Mouse (Mus musculus) embryonic facial prominence, embryonic 10.5 days (tissue): ENCODE measurements around the gene Znrf4. TPM values are rescaled to one million over a fixed set of nuclear protein-coding genes. Genes with fewer than 3 reads are reported as not detected.
A peak's percentile ranks its signal among the peaks of the same experiment; 100 is the strongest.
"Not testable (repeated sequence)": the region's sequence is repeated elsewhere in the genome, so short reads cannot be mapped to it uniquely, and the experiment has no call there.

Experiments
- DNase-seq: peaks from one replicate; pipeline ENCODE4 v3.0.0-alpha.2; 2017; ENCODE audit warnings: low spot score
- H3K27ac ChIP-seq: fragments of 300-500 bp; sonication (generic); replicated peaks from 2 replicates; pipeline ENCODE4 v1.5.1; 2016; ENCODE audit warnings: mild to moderate bottlenecking
- H3K27me3 ChIP-seq: fragments of 300-500 bp; sonication (generic); replicated peaks from 2 replicates; pipeline ENCODE4 v1.6.1; 2016; ENCODE audit warnings: low read depth, mild to moderate bottlenecking; ENCODE audit not compliant: poor library complexity, severe bottlenecking
- H3K36me3 ChIP-seq: fragments of 300-500 bp; sonication (generic); replicated peaks from 2 replicates; pipeline ENCODE4 v1.6.1; 2016; ENCODE audit warnings: mild to moderate bottlenecking, moderate library complexity
- H3K4me1 ChIP-seq: fragments of 300-500 bp; sonication (generic); 2 replicates; pipeline ENCODE4 v1.6.1; 2016
- H3K4me3 ChIP-seq: fragments of 300-500 bp; sonication (generic); 2 replicates; pipeline ENCODE4 v1.5.1; 2016; ENCODE audit warnings: mild to moderate bottlenecking, moderate library complexity
- H3K9me3 ChIP-seq: fragments of 300-500 bp; sonication (generic); 2 replicates; pipeline ENCODE4 v1.6.1; 2016; ENCODE audit warnings: mild to moderate bottlenecking
- WGBS: fragments of 180-500 bp; shearing (Covaris S2); methylation state at CpG from one replicate; pipeline ENCODE4 v1.1.7; 2016; 5-methylcytosine and 5-hydroxymethylcytosine counted together
- polyA plus RNA-seq: library from polyadenylated mRNA; unstranded; fragments of >200 nt; fragmentation: Nextera tagmentation; extraction: Ambion mirVana; gene quantifications from 2 replicates; pipeline ENCODE4 v1.2.1, GENCODE M21; 2016

Gene Znrf4
- polyA plus RNA-seq, 1 experiment from 2014 or later, result not detected

GRCm38 (mm10) chr17:56502526-56502925 is 9.7 kb downstream of the Znrf4 start:
- H3K4me1 ChIP-seq, result peaks cover 20% of the 10 kb centered on the region
- no peaks in the 10 kb centered on the region for H3K36me3 ChIP-seq
- 39% methylated on average over 9 of the region's 9 CpGs for WGBS
- peaks cover 20% of the 10 kb centered on the region; the same call in 1 of the 2 replicates for H3K9me3 ChIP-seq
- H3K27me3 ChIP-seq, result peaks cover 8% of the 10 kb centered on the region; the same call in 1 of the 2 replicates
- H3K27ac ChIP-seq, result no peak overlapping the region
- no peak overlapping the region for H3K4me3 ChIP-seq
- no peak for DNase-seq

- peaks cover 13% of the 10 kb centered on the region for H3K4me1 ChIP-seq
- peaks cover 26% of the 10 kb centered on the region for H3K9me3 ChIP-seq
- H3K27me3 ChIP-seq, H3K36me3 ChIP-seq, DNase-seq, H3K4me3 ChIP-seq, H3K27ac ChIP-seq: not testable (repeated sequence)
- WGBS, result 52% methylated on average over 2 of the region's 2 CpGs
These were observed 10.4 kb downstream of the Znrf4 start for GRCm38 (mm10) chr17:56501635-56502400.

- Histone ChIP-seq H3K27me3 (no peaks in the 10 kb centered on the region), H3K9me3 (peaks cover 41% of the 10 kb centered on the region), H3K27ac (no peak overlapping the region), H3K4me1 (no peaks in the 10 kb centered on the region), H3K36me3 (no peaks in the 10 kb centered on the region), H3K4me3 (no peak overlapping the region)
- 82% methylated on average over 5 of the region's 5 CpGs for WGBS
- DNase-seq, result no peak
These were observed 13.0 kb downstream of the Znrf4 start for GRCm38 (mm10) chr17:56499229-56499628.

DNA sequence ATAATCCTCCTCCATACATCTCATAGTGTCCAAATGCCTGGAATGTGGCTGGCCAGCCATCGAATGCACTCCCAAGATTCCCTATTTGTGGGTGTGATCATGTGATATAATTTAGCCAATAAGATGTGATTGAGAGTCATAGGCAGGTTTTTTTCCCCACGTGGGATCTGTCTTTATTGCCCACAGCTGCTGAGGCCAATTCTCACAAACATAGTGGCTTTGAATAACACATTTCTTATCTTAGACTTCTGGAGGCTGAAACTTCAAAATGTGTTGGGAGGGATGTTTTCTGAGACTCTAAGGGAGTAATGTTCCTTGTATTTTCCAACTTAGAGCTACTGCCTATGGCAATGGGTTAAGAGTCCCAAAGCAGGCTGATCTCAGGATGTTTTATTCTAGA is 17.8 kb downstream of the Znrf4 start:
- 71% methylated on average over 2 of the region's 2 CpGs for WGBS
- Histone ChIP-seq H3K27ac (no peak overlapping the region), H3K4me1 (no peaks in the 10 kb centered on the region), H3K9me3 (peaks cover 75% of the 10 kb centered on the region), H3K36me3 (no peaks in the 10 kb centered on the region), H3K27me3 (no peaks in the 10 kb centered on the region), H3K4me3 (no peak overlapping the region)
- no peak for DNase-seq

GRCm38 (mm10) chr17:56493841-56494240 is 18.4 kb downstream of the Znrf4 start:
- DNase-seq, result no peak
- H3K9me3 ChIP-seq, result peaks cover 75% of the 10 kb centered on the region
- 88% methylated on average over 2 of the region's 2 CpGs for WGBS
- no peaks in the 10 kb centered on the region for H3K36me3 ChIP-seq
- no peaks in the 10 kb centered on the region for H3K27me3 ChIP-seq
- H3K4me1 ChIP-seq, result peaks cover 1% of the 10 kb centered on the region
- H3K4me3 ChIP-seq, result no peak overlapping the region
- H3K27ac ChIP-seq, result no peak overlapping the region

DNA sequence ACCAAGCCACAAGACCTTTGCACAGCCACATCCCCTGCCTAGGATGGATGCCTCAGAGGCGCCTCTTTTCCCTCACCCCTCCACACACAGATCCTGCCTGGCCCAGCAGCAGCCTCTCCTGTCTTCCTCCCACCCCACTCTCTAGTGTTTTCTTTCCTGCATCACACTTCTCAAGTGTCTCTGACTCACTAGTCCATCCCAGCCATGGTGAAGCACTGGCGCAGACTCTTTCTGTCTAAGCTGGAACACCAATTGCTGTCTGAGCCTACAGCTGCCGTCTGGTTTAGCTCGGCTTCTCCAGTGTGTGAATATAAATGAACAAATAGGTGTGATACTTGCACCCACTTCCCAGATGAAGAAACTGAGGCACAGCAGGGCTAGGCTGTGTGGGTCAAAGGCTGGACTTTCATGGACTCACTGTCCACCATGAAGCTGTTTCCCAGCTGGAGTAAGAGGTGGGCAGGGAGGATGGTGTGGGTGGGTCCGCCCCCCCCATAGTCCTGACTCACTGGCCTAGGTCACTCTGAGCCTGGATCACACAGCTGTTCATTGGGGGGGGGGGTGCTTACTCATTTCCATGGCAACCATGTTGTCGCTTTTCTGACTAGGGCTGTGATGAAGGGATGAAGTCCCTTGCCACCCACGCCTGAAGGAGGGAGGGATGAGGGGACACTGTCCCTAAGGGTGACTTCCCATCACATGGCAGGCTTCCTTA is 21.6 kb downstream of the Znrf4 start:
- H3K27ac ChIP-seq, result no peak overlapping the region; the same call in 1 of the 2 replicates
- peaks cover 51% of the 10 kb centered on the region for H3K9me3 ChIP-seq
- peaks cover 25% of the 10 kb centered on the region for H3K4me1 ChIP-seq
- H3K4me3 ChIP-seq, result no peak overlapping the region
- DNase-seq, result no peak
- H3K36me3 ChIP-seq, result no peaks in the 10 kb centered on the region
- no peaks in the 10 kb centered on the region for H3K27me3 ChIP-seq
- 85% methylated on average over 7 of the region's 7 CpGs for WGBS

- 7% methylated on average over 12 of the region's 12 CpGs for WGBS
- Histone ChIP-seq H3K4me3 (peak overlapping the region; percentile 38), H3K36me3 (no peaks in the 10 kb centered on the region), H3K9me3 (peaks cover 27% of the 10 kb centered on the region), H3K4me1 (peaks cover 31% of the 10 kb centered on the region), H3K27me3 (peaks cover 4% of the 10 kb centered on the region; the same call in 1 of the 2 replicates), H3K27ac (peak overlapping the region; percentile 77)
- peak; percentile 87 for DNase-seq
These were observed 24.2 kb downstream of the Znrf4 start for GRCm38 (mm10) chr17:56488028-56488427.

DNA sequence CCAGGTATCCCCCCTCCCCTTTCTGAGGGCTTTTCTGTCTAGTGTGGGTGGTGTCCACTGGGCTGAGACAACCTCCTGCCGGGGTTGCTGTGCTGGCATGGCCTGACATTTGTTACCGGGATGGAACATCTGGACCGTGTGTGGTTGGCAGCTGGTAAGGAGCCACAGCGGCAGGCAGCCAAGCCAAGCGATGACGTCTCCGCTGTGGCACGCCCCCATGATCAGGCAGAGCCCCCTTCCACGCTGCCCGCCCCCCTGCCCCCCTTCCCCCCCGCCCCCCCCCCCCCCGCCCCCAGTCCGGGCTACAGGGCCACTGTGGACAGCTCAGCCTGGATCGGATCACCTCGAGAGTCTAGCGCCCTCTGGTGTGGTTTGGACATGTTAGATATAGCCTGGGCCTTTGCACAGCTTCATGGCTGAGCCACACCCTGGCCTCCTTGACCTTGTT is 24.8 kb downstream of the Znrf4 start:
- peak overlapping the region; percentile 38 for H3K4me3 ChIP-seq
- peak overlapping the region; percentile 77 for H3K27ac ChIP-seq

GRCm38 (mm10) chr17:56485926-56486325 is 26.3 kb downstream of the Znrf4 start:
- 94% methylated on average over 9 of the region's 9 CpGs for WGBS
- Histone ChIP-seq H3K36me3 (no peaks in the 10 kb centered on the region), H3K27me3 (peaks cover 4% of the 10 kb centered on the region; the same call in 1 of the 2 replicates), H3K27ac (no peak overlapping the region), H3K4me3 (no peak overlapping the region), H3K9me3 (peaks cover 6% of the 10 kb centered on the region), H3K4me1 (peaks cover 31% of the 10 kb centered on the region)
- DNase-seq, result no peak

More for the DNA sequence above, 24.8 kb downstream of the Znrf4 start:
- peaks cover 22% of the 10 kb centered on the region for H3K9me3 ChIP-seq
- peak; percentile 74 for DNase-seq
- peaks cover 31% of the 10 kb centered on the region for H3K4me1 ChIP-seq
- peaks cover 4% of the 10 kb centered on the region; the same call in 1 of the 2 replicates for H3K27me3 ChIP-seq
- no peaks in the 10 kb centered on the region for H3K36me3 ChIP-seq
- 7% methylated on average over 11 of the region's 16 CpGs for WGBS

DNA sequence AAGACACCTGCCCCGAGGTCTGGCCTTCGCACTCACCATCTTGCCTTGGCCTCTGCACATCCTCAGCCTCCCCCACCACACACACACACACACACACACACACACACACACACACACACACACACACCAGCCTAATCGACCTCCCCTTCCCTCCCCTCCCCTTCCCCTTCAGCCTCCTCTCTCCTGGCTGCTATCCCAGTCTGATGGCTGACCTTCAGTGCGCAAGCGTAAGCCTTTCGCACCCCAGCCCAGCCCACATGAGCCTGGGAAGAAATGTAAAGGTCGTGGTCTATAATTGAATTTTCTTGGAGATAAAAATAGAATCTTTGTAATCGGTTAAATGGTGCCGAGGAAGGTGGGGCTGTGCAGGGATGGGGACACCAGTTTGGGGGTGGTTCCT is 27.1 kb downstream of the Znrf4 start:
- no peaks in the 10 kb centered on the region for H3K9me3 ChIP-seq
- H3K27me3 ChIP-seq, result peaks cover 4% of the 10 kb centered on the region; the same call in 1 of the 2 replicates
- 74% methylated on average over 9 of the region's 9 CpGs for WGBS
- no peak for DNase-seq
- H3K4me1 ChIP-seq, result peaks cover 31% of the 10 kb centered on the region
- no peaks in the 10 kb centered on the region for H3K36me3 ChIP-seq
- no peak overlapping the region for H3K4me3 ChIP-seq
- H3K27ac ChIP-seq, result 0 out of 2 replicates have a peak overlapping the region, but pooled peaks have one; percentile 35

DNA sequence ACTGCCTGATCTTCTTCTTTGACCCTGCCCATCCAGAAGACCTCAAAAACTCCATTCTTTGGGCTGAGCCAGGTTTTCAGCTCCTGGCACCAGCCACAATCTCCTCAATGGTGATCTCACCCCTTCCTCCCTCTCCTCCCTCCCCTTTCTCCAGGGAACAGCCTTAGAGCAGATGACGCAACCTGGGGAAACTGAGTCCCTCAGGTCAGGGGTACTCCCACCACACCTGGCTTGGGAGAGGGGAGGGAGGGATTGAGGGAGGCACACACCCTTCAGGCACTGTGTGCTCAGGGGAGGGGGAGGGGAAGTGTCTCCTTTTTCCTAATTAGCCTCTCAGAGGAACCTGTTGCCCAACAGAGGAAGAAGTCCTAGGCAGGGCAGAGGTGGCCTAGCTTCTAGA is 29.6 kb downstream of the Znrf4 start:
- WGBS, result 81% methylated on average over 1 of the region's 1 CpGs
- Histone ChIP-seq H3K4me1 (peaks cover 35% of the 10 kb centered on the region), H3K27me3 (peaks cover 13% of the 10 kb centered on the region), H3K4me3 (no peak overlapping the region), H3K9me3 (no peaks in the 10 kb centered on the region), H3K36me3 (no peaks in the 10 kb centered on the region), H3K27ac (no peak overlapping the region)
- DNase-seq, result no peak

GRCm38 (mm10) chr17:56479358-56479757 is 32.9 kb downstream of the Znrf4 start:
- Histone ChIP-seq H3K36me3 (no peaks in the 10 kb centered on the region), H3K27ac (no peak overlapping the region), H3K4me3 (no peak overlapping the region), H3K4me1 (peaks cover 34% of the 10 kb centered on the region), H3K27me3 (peaks cover 34% of the 10 kb centered on the region), H3K9me3 (no peaks in the 10 kb centered on the region)
- 14% methylated on average over 6 of the region's 6 CpGs for WGBS
- DNase-seq, result peak; percentile 82
